Mouse (Mus musculus): ENCODE data around the gene Ube2a. TPM values are rescaled to one million over a fixed set of nuclear protein-coding genes. Genes with fewer than 3 reads are reported as not detected.

Ube2a gene
- polyA plus RNA-seq (2012; rRNA removed) = 43.0 and 44.7 TPM in 2 replicates

GRCm38 (mm10) chrX:36873765-36874164, at the start of gene Ube2a, which contains the start of gene C330007P06Rik:
Gene Ube2a (plus strand): TSS chrX:36873900.
Gene C330007P06Rik (minus strand): TSS chrX:36874111.

GRCm38 (mm10) chrX:36902321-36903114, 28.8 kb downstream of the Ube2a start, which contains the start of gene Nkrf:
Gene Nkrf (minus strand): TSS chrX:36902899.

Other genes starting within 250 kb of the Ube2a start
- gene Akap17b, start 228.5 kb upstream of the Ube2a start, polyA plus RNA-seq (2012; rRNA removed) = 8.0 and 8.1 TPM in 2 replicates
- 0.76 and 0.80 TPM in 2 replicates for gene Slc25a43, start 130.2 kb upstream of the Ube2a start, polyA plus RNA-seq (2012; rRNA removed)
- 415 and 481 TPM in 2 replicates for gene Slc25a5, start 78.2 kb upstream of the Ube2a start, polyA plus RNA-seq (2012; rRNA removed)
- 20.1 and 22.0 TPM in 2 replicates for gene C330007P06Rik, start 211 bp downstream of the Ube2a start, polyA plus RNA-seq (2012; rRNA removed)
- gene Nkrf, start 29.0 kb downstream of the Ube2a start, polyA plus RNA-seq (2012; rRNA removed) = 11.8 and 12.7 TPM in 2 replicates
- 50.7 and 52.5 TPM in 2 replicates for gene Sept6, start 117.9 kb downstream of the Ube2a start, polyA plus RNA-seq (2012; rRNA removed)
- not detected in 2 replicates for gene Sowahd, start 174.9 kb downstream of the Ube2a start, polyA plus RNA-seq (2012; rRNA removed)
- 779 and 800 TPM in 2 replicates for gene Rpl39, start 211.5 kb downstream of the Ube2a start, polyA plus RNA-seq (2012; rRNA removed)
- gene Upf3b, start 236.4 kb downstream of the Ube2a start, polyA plus RNA-seq (2012; rRNA removed) = 43.8 and 50.5 TPM in 2 replicates